Mouse (Mus musculus): ENCODE measurements around the gene Scn2a. TPM values are rescaled to one million over a fixed set of nuclear protein-coding genes. Genes with fewer than 3 reads are reported as not detected.
A peak's percentile ranks its signal among the peaks of the same experiment; 100 is the strongest.

Gene Scn2a
- polyA plus RNA-seq, 1 experiment from 2014 or later, result 0.36 TPM

DNA sequence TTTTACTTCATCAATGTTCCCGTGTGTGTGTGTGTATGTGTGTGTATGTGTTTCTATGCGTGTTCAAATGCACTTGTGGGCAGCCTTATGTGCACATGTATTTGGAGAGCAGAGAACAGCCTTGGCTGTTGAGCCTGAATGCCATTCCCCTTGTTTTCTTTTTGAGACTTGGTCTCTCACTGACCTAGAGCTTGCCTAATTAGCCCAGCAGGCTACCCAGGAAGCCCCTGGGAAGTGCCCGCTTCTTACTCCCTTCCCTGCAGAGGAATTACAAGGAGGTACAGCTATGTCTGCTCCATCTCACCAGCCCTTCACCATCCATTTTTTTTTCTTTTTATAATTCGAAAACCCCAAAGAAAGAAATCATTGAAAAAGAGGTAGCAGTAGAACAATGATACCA is 44.6 kb downstream of the Scn2a start:
- no peak for DNase-seq
- 38% methylated on average over 4 of the region's 4 CpGs for WGBS (ENCODE audit: insufficient replicate concordance)
- no peaks in the 10 kb centered on the region for H3K9me3 ChIP-seq (replicated peaks)
- ATAC-seq (ENCODE audit: low read depth), result no peak
- H3K4me1 ChIP-seq (replicated peaks), result no peaks in the 10 kb centered on the region
- no peak overlapping the region for H3K4me3 ChIP-seq (replicated peaks)
- no peaks in the 10 kb centered on the region for H3K36me3 ChIP-seq
- no peak overlapping the region for H3K4me2 ChIP-seq
- H3K9ac ChIP-seq, result no peak overlapping the region
- H3K27me3 ChIP-seq, result no peaks in the 10 kb centered on the region
- no peak overlapping the region for H3K27ac ChIP-seq

DNA sequence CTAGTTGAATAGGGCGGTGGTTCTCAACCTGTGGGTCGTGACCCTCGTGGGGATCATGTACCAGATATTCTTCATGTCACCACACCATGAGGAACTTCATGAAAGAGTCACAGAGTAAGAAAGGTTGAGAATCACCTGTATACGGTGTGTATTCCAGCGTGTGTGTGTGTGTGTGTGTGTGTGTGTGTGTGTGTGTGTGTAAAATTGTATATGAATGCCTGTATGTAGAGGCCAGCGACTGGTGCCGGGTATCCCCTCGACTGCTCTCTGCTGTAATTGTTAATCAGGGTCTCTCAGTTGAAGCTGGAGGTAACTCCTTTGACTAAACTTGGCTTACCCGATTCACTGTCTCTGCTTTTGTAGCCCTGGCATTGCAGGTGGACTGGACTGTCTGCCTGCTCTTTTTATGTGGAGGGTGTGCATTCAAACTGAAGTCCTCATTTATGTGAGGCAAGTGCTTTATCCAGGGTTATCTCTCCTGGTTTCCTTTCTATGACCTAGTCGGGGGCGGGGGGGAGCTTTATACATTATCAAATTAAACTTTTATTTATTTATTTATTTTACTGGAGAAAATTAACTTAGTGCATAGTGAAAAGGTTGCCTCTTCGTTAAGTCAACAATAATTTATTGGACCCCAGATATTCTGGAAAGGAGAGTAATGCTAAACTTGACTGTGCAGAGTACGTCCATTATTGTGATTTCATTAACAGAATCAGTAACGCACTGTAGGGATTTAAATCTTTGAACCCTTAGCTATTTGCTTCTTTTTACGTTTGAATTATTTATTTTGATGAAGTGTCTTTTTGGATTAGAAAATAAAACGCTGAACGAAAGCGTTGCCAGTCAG is 47.2 kb downstream of the Scn2a start:
- no peak for ATAC-seq (ENCODE audit: low read depth)
- Histone ChIP-seq H3K27me3 (no peaks in the 10 kb centered on the region), H3K4me3 (replicated peaks) (peak overlapping the region; percentile 21; the same call in 1 of the 2 replicates), H3K9ac (no peak overlapping the region), H3K4me1 (replicated peaks) (no peaks in the 10 kb centered on the region), H3K36me3 (no peaks in the 10 kb centered on the region), H3K4me2 (peak overlapping the region; percentile 43), H3K27ac (no peak overlapping the region), H3K9me3 (replicated peaks) (no peaks in the 10 kb centered on the region)
- 47% methylated on average over 18 of the region's 18 CpGs for WGBS (ENCODE audit: insufficient replicate concordance)
- no peak for DNase-seq

DNA sequence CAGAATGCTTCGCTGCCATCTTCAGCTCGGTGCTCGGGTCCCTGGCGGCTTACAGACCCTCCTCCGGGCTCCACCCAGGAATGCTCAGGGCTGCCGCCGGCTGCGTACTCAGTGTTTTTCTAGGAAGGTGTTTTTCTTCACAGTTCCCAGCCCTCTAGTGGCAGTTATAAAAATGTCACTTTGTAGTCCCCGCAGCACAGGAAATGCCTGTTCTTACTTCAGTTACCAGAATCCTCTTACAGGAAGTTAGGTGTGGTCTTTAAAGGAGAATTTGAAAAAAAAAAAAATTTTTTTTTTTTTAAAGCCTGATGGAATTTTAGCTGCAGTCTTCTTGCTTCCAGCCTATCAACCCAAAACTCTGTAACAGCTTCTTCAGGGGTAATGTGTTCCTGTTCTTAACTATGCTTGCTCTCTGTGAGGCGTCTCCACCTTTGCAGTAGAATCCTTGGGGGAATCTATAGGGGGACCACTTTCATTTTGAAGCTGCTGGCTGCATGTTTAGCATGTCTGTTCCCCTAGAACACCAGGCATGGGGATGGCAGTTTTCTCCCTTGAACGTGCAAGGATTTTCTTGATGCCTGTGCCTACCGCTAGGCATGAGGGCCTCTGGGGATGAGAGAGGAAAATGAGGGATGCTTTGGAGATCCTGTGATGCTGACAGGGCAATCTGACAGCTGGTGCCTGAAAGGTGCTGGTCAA is 48.0 kb downstream of the Scn2a start:
- H3K36me3 ChIP-seq, result no peaks in the 10 kb centered on the region

GRCm38 (mm10) chr2:65669561-65669960 is 49.0 kb downstream of the Scn2a start:
- Histone ChIP-seq H3K36me3 (no peaks in the 10 kb centered on the region), H3K9me3 (replicated peaks) (no peaks in the 10 kb centered on the region), H3K27ac (no peak overlapping the region), H3K27me3 (no peaks in the 10 kb centered on the region), H3K4me1 (replicated peaks) (no peaks in the 10 kb centered on the region), H3K4me2 (no peak overlapping the region), H3K9ac (no peak overlapping the region), H3K4me3 (replicated peaks) (no peak overlapping the region)
- DNase-seq (no peak), ATAC-seq (ENCODE audit: low read depth) (no peak)
- WGBS (ENCODE audit: insufficient replicate concordance), result 58% methylated on average over 8 of the region's 8 CpGs

More for the DNA sequence above, 48.0 kb downstream of the Scn2a start:
- 14% methylated on average over 12 of the region's 12 CpGs for WGBS (ENCODE audit: insufficient replicate concordance)
- Histone ChIP-seq H3K27ac (no peak overlapping the region), H3K4me3 (replicated peaks) (peak overlapping the region; percentile 21; the same call in 1 of the 2 replicates), H3K4me1 (replicated peaks) (no peaks in the 10 kb centered on the region), H3K9ac (no peak overlapping the region), H3K27me3 (no peaks in the 10 kb centered on the region), H3K9me3 (replicated peaks) (no peaks in the 10 kb centered on the region), H3K4me2 (peak overlapping the region; percentile 43)
- DNase-seq (peak; percentile 3), ATAC-seq (ENCODE audit: low read depth) (0 out of 2 replicates have a peak, but pooled peaks have one; percentile 55)

- Histone ChIP-seq H3K27ac (no peak overlapping the region), H3K9me3 (replicated peaks) (no peaks in the 10 kb centered on the region), H3K36me3 (no peaks in the 10 kb centered on the region), H3K4me2 (no peak overlapping the region), H3K4me3 (replicated peaks) (no peak overlapping the region), H3K9ac (no peak overlapping the region), H3K27me3 (no peaks in the 10 kb centered on the region), H3K4me1 (replicated peaks) (no peaks in the 10 kb centered on the region)
- WGBS (ENCODE audit: insufficient replicate concordance), result 51% methylated on average over 12 of the region's 12 CpGs
- no peak for ATAC-seq (ENCODE audit: low read depth)
- DNase-seq, result no peak
These were observed 49.7 kb downstream of the Scn2a start for GRCm38 (mm10) chr2:65670153-65670817.

GRCm38 (mm10) chr2:65679621-65680020 is 59.0 kb downstream of the Scn2a start:
- no peak for ATAC-seq (ENCODE audit: low read depth)
- no peaks in the 10 kb centered on the region for H3K4me1 ChIP-seq (replicated peaks)
- 58% methylated on average over 4 of the region's 4 CpGs for WGBS (ENCODE audit: insufficient replicate concordance)

GRCm38 (mm10) chr2:65685151-65685550 is 64.6 kb downstream of the Scn2a start:
- Histone ChIP-seq H3K27ac (no peak overlapping the region), H3K36me3 (no peaks in the 10 kb centered on the region), H3K4me1 (replicated peaks) (no peaks in the 10 kb centered on the region), H3K4me3 (replicated peaks) (no peak overlapping the region), H3K4me2 (no peak overlapping the region), H3K9me3 (replicated peaks) (no peaks in the 10 kb centered on the region), H3K9ac (no peak overlapping the region), H3K27me3 (no peaks in the 10 kb centered on the region)
- 35% methylated on average over 3 of the region's 3 CpGs for WGBS (ENCODE audit: insufficient replicate concordance)
- no peak for ATAC-seq (ENCODE audit: low read depth)
- no peak for DNase-seq

More at GRCm38 (mm10) chr2:65679621-65680020, 59.0 kb downstream of the Scn2a start:
- H3K36me3 ChIP-seq, result no peaks in the 10 kb centered on the region
- H3K27ac ChIP-seq, result no peak overlapping the region
- H3K9ac ChIP-seq, result no peak overlapping the region
- H3K4me3 ChIP-seq (replicated peaks), result no peak overlapping the region
- H3K27me3 ChIP-seq, result no peaks in the 10 kb centered on the region
- H3K9me3 ChIP-seq (replicated peaks), result no peaks in the 10 kb centered on the region
- H3K4me2 ChIP-seq, result no peak overlapping the region
- DNase-seq, result no peak

- no peaks in the 10 kb centered on the region for H3K9me3 ChIP-seq (replicated peaks)
- DNase-seq (no peak), ATAC-seq (ENCODE audit: low read depth) (no peak)
- H3K9ac ChIP-seq, result no peak overlapping the region
- H3K27ac ChIP-seq, result no peak overlapping the region
- H3K4me1 ChIP-seq (replicated peaks), result no peaks in the 10 kb centered on the region
- no peak overlapping the region for H3K4me3 ChIP-seq (replicated peaks)
- no peak overlapping the region for H3K4me2 ChIP-seq
- H3K27me3 ChIP-seq, result no peaks in the 10 kb centered on the region
- 56% methylated on average over 6 of the region's 6 CpGs for WGBS (ENCODE audit: insufficient replicate concordance)
- no peaks in the 10 kb centered on the region for H3K36me3 ChIP-seq
These were observed 70.0 kb downstream of the Scn2a start for GRCm38 (mm10) chr2:65690456-65691184.

GRCm38 (mm10) chr2:65694485-65694884 is 73.9 kb downstream of the Scn2a start:
- H3K4me1 ChIP-seq (replicated peaks), result no peaks in the 10 kb centered on the region
- no peak overlapping the region for H3K4me3 ChIP-seq (replicated peaks)
- no peaks in the 10 kb centered on the region for H3K9me3 ChIP-seq (replicated peaks)
- H3K36me3 ChIP-seq, result no peaks in the 10 kb centered on the region
- no peak for DNase-seq
- no peak for ATAC-seq (ENCODE audit: low read depth)
- no peaks in the 10 kb centered on the region for H3K27me3 ChIP-seq
- 52% methylated on average over 3 of the region's 3 CpGs for WGBS (ENCODE audit: insufficient replicate concordance)
- H3K27ac ChIP-seq, result no peak overlapping the region
- no peak overlapping the region for H3K9ac ChIP-seq
- H3K4me2 ChIP-seq, result no peak overlapping the region

- H3K9me3 ChIP-seq (replicated peaks), result no peaks in the 10 kb centered on the region
- no peak overlapping the region for H3K27ac ChIP-seq
- H3K4me3 ChIP-seq (replicated peaks), result no peak overlapping the region
- no peak for ATAC-seq (ENCODE audit: low read depth)
- no peak for DNase-seq
- no peaks in the 10 kb centered on the region for H3K36me3 ChIP-seq
- H3K4me2 ChIP-seq, result no peak overlapping the region
- H3K27me3 ChIP-seq, result no peaks in the 10 kb centered on the region
- WGBS (ENCODE audit: insufficient replicate concordance), result 67% methylated on average over 7 of the region's 7 CpGs
- no peaks in the 10 kb centered on the region for H3K4me1 ChIP-seq (replicated peaks)
- H3K9ac ChIP-seq, result no peak overlapping the region
These were observed 74.5 kb downstream of the Scn2a start for GRCm38 (mm10) chr2:65695061-65695460.

DNA sequence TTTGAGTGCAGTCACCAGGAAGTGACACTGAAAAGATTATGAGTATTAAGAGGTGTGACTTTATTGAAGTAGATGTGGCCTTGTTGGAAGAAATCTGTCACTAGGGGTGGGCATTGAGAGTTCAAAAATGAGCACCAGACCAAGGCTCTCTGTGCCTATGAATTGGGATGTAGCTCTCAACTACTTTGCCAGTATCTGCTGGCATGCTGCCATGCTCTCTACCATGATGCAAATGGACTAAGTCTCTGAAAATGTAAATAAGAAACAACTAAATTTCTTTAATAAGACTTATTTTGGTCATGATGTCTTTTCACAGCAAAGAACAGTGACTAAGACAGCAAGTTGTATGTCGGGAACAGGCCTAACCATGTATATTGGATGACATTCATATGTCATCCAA is 79.7 kb downstream of the Scn2a start:
- Histone ChIP-seq H3K27me3 (no peaks in the 10 kb centered on the region), H3K36me3 (no peaks in the 10 kb centered on the region), H3K4me1 (replicated peaks) (no peaks in the 10 kb centered on the region), H3K4me2 (no peak overlapping the region), H3K9me3 (replicated peaks) (no peaks in the 10 kb centered on the region), H3K27ac (no peak overlapping the region), H3K4me3 (replicated peaks) (no peak overlapping the region), H3K9ac (no peak overlapping the region)
- no peak for DNase-seq
- 68% methylated on average over 1 of the region's 1 CpGs for WGBS (ENCODE audit: insufficient replicate concordance)
- no peak for ATAC-seq (ENCODE audit: low read depth)

Measured in liver, embryonic 13.5 days (tissue).